In the genomic region with DNA sequence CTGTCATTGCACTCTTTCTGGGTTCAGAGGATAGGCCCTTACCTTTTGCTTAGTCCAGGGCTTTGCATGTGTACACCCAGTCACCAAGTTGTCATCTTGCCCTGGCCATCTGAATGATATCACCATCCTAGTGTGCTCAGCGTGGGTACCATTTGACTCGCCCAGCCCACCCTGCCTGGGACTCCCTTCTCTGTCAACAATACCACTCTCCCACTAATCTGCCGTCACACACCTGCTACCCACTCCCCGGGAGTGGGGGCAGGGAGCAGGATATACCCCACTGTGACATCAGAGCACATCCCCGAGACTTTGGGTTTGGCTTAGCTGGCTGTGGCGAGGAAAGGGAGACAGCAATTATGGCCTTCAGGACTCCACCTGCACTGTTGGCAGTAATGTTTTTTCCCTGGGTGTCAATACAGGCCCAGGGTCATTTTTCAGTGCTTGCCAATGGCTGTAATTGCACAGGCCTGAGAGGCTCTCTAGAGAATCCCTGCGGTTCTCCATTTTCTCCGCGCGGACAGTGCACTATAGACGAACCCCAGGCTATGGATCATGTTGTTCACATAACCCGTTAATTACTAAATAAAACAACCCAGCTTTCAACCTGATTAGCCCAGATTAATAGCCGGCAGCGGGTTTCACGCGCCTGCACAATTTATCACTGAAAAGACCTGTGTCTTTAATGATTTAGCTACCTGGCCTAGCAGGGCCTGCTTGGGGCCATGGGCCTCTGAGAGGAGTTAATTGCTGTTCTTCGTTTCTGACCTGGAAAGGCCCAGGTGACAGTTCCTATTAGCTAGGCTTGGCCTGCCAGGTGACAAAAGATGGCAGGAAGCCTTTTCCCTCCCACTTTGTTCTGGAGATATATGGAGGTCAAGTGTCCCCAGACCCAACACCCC, we compare ENCODE assay signal across 15 mouse cellular contexts.
DNase-seq lines count a peak whose midpoint lies in the region; ATAC-seq lines count a peak whose summit lies in the region.
"Had no signal": no experiment of that assay in that cellular context is flagged by ENCODE, and none has a peak within 500 bp of the region (broad histone marks: within the 10 kb centered on the region; RNA-seq: fewer than 3 reads in every experiment).

No protein-coding gene starts in this region.

- peaks cover 22% of the 10 kb centered on the region for H3K27me3 ChIP-seq in forebrain, embryonic 13.5 days
- peaks cover 43% of the 10 kb centered on the region for H3K27me3 ChIP-seq in midbrain, embryonic 11.5 days (ENCODE audit: control insufficient read depth, insufficient read depth, low read length)
- H3K27me3 ChIP-seq: liver, embryonic 13.5 days had no signal

- peak; percentile 54 for ATAC-seq in forebrain, embryonic 13.5 days
- 0 out of 2 replicates have a peak, but pooled peaks have one; percentile 25 for ATAC-seq in midbrain, embryonic 11.5 days (ENCODE audit: low FRiP score)

- DNase-seq in heart, adult 11 months: peak; percentile 64
- no peak for DNase-seq in heart, adult 8-10 months (ENCODE audit: low spot score)
- DNase-seq in midbrain, embryonic 11.5 days (ENCODE audit: low spot score, missing footprints): peak; percentile 75
- DNase-seq in retina, postnatal 1 day: peak; percentile 66
- DNase-seq in adrenal gland, adult 18-20 months (ENCODE audit: low spot score in 2 of 2): no peak
- DNase-seq in spleen, adult 18-20 months: no peak
- no peak for DNase-seq in left cerebral cortex, adult 11 months (ENCODE audit: low spot score)
- DNase-seq: B cell, adult 2 months; cerebellum, adult 2 months; heart, postnatal 14 days; kidney, adult 8-10 months; liver, embryonic 13.5 days; lung, postnatal 10 days; thymus, adult 18-20 months had no signal

- H3K9me3 ChIP-seq in forebrain, embryonic 13.5 days (replicated peaks): no peaks in the 10 kb centered on the region
- H3K9me3 ChIP-seq in midbrain, embryonic 11.5 days (ENCODE audit: control insufficient read depth, low read length): no peaks in the 10 kb centered on the region
- H3K9me3 ChIP-seq: liver, embryonic 13.5 days had no signal

- no peak overlapping the region for H3K4me3 ChIP-seq in forebrain, embryonic 13.5 days
- H3K4me3 ChIP-seq in midbrain, embryonic 11.5 days (ENCODE audit: low read depth, low read length): no peak overlapping the region
- H3K4me3 ChIP-seq: liver, embryonic 13.5 days had no signal

- H3K4me1 ChIP-seq in forebrain, embryonic 13.5 days: peaks cover 32% of the 10 kb centered on the region
- peaks cover 6% of the 10 kb centered on the region for H3K4me1 ChIP-seq in midbrain, embryonic 11.5 days (ENCODE audit: control insufficient read depth, insufficient read depth, low read length)
- H3K4me1 ChIP-seq: liver, embryonic 13.5 days had no signal

- H3K4me2 ChIP-seq in forebrain, embryonic 13.5 days: no peak overlapping the region
- no peak overlapping the region for H3K4me2 ChIP-seq in midbrain, embryonic 11.5 days
- H3K4me2 ChIP-seq: liver, embryonic 13.5 days had no signal

- no peaks in the 10 kb centered on the region for H3K36me3 ChIP-seq in forebrain, embryonic 13.5 days (ENCODE audit: poor library complexity, severe bottlenecking)
- H3K36me3 ChIP-seq in midbrain, embryonic 11.5 days (ENCODE audit: control insufficient read depth, insufficient read depth, low read length): no peaks in the 10 kb centered on the region
- H3K36me3 ChIP-seq: liver, embryonic 13.5 days had no signal

- peak overlapping the region; percentile 26; the same call in 1 of the 2 replicates for H3K27ac ChIP-seq in forebrain, embryonic 13.5 days
- no peak overlapping the region for H3K27ac ChIP-seq in midbrain, embryonic 11.5 days (ENCODE audit: low read depth, low read length)
- H3K27ac ChIP-seq: liver, embryonic 13.5 days had no signal

- no peak overlapping the region for H3K9ac ChIP-seq in forebrain, embryonic 13.5 days
- no peak overlapping the region for H3K9ac ChIP-seq in midbrain, embryonic 11.5 days (ENCODE audit: low read length)
- H3K9ac ChIP-seq: liver, embryonic 13.5 days had no signal

- 19% methylated on average over 17 of the region's 17 CpGs for WGBS in forebrain, embryonic 13.5 days
- 71% methylated on average over 17 of the region's 17 CpGs for WGBS in midbrain, embryonic 11.5 days

Comparison
In these comparisons a context has a peak if more than half of its experiments do, and no peak if none do; other contexts are left out.
1. DNase-seq: peak in heart, adult 11 months (single experiment), midbrain, embryonic 11.5 days (single experiment) and retina, postnatal 1 day (single experiment); none in heart, adult 8-10 months (single experiment), adrenal gland, adult 18-20 months (0 of 2), spleen, adult 18-20 months (0 of 2) and left cerebral cortex, adult 11 months (single experiment).